Mouse (Mus musculus) MEL (cell line): ENCODE measurements at regions not wholly inside any gene's neighbourhood (a gene's known extent, or its start where the extent isn't known, plus 50 kb on each side); places are given as distances from the start of the nearest gene placed in this dataset.

Experiments used
- DNase-seq: peaks from one replicate; pipeline ENCODE4 v3.0.0; 2011; ENCODE audit warnings: low read depth, low spot score
- H3K27ac ChIP-seq: 2 replicates; pipeline ENCODE4 v1.5.1; 2012; ENCODE audit warnings: low read depth, mild to moderate bottlenecking, control low read depth, low read length, moderate library complexity; ENCODE audit not compliant: control insufficient read depth
- H3K27me3 ChIP-seq, 2 experiments: fragments of 150-350 bp in 1 of 2; sonication (generic) in 1 of 2; 2 replicates each; pipeline ENCODE4 v1.6.1; 2012; ENCODE audit warnings: low read length in 2 of 2, mild to moderate bottlenecking in 2 of 2, improper control_type of control experiment in 1 of 2, moderate library complexity in 1 of 2; ENCODE audit not compliant: insufficient read depth in 2 of 2, control insufficient read depth in 1 of 2
- H3K36me3 ChIP-seq, 2 experiments: 2 replicates each; pipeline ENCODE4 v1.6.1; 2012 to 2014; ENCODE audit warnings: low read length in 2 of 2, improper control_type of control experiment in 1 of 2, inconsistent platforms in 1 of 2, mild to moderate bottlenecking in 1 of 2; ENCODE audit not compliant: insufficient read depth in 2 of 2, control insufficient read depth in 1 of 2
- H3K4me1 ChIP-seq, 2 experiments: fragments of 150-350 bp in 1 of 2; sonication (generic) in 1 of 2; 2 replicates each; pipeline ENCODE4 v1.6.1; 2012; ENCODE audit warnings: low read length in 2 of 2, improper control_type of control experiment in 1 of 2, mild to moderate bottlenecking in 1 of 2; ENCODE audit not compliant: insufficient read depth in 2 of 2, control insufficient read depth in 1 of 2
- H3K4me3 ChIP-seq, 2 experiments: fragments of 150-350 bp in 1 of 2; sonication (generic) in 1 of 2; 2 replicates each; pipeline ENCODE4 v1.5.1; 2012; ENCODE audit warnings: low read depth in 2 of 2, low read length in 2 of 2, mild to moderate bottlenecking in 2 of 2, moderate library complexity in 2 of 2, control low read depth in 1 of 2, improper control_type of control experiment in 1 of 2; ENCODE audit not compliant: control insufficient read depth in 1 of 2, insufficient read depth in 1 of 2
- H3K79me2 ChIP-seq: 2 replicates; pipeline ENCODE4 v1.6.1; 2012; ENCODE audit warnings: mild to moderate bottlenecking, low read length, moderate library complexity; ENCODE audit not compliant: control insufficient read depth, poor library complexity, insufficient read depth
- H3K9ac ChIP-seq: 2 replicates; pipeline ENCODE4 v1.6.1; 2012; ENCODE audit warnings: low read depth, mild to moderate bottlenecking, control low read depth, low read length, moderate library complexity; ENCODE audit not compliant: control insufficient read depth, poor library complexity, severe bottlenecking
- H3K9me3 ChIP-seq: fragments of 150-350 bp; sonication (generic); replicated peaks from 2 replicates; pipeline ENCODE4 v1.6.1; 2012; ENCODE audit warnings: mild to moderate bottlenecking, low read length, improper control_type of control experiment, moderate library complexity; ENCODE audit not compliant: insufficient read depth
- CHD2 ChIP-seq: IDR thresholded peaks from 2 replicates; pipeline ENCODE4 v1.6.1; 2011; ENCODE audit warnings: low read length, improper control_type of control experiment
- E2F4 ChIP-seq: IDR thresholded peaks from 2 replicates; pipeline ENCODE4 v1.6.1; 2011; ENCODE audit warnings: low read depth, low read length, improper control_type of control experiment, borderline replicate concordance
- ELF1 ChIP-seq: IDR thresholded peaks from 2 replicates; pipeline ENCODE4 v1.6.1; 2014; ENCODE audit warnings: low read depth, mild to moderate bottlenecking, inconsistent platforms, low read length, improper control_type of control experiment, moderate library complexity
- EP300 ChIP-seq, 2 experiments: IDR thresholded peaks; 2 replicates each; pipeline ENCODE4 v1.6.1; 2011; ENCODE audit warnings: improper control_type of control experiment in 2 of 2, low read length in 2 of 2, low read depth in 1 of 2, mild to moderate bottlenecking in 1 of 2
- ETS1 ChIP-seq: IDR thresholded peaks from 2 replicates; pipeline ENCODE4 v1.6.1; 2012; ENCODE audit warnings: low read depth, mild to moderate bottlenecking, inconsistent platforms, low read length, improper control_type of control experiment, moderate library complexity
- GATA1 ChIP-seq: IDR thresholded peaks from 2 replicates; pipeline ENCODE4 v1.6.1; 2011; ENCODE audit warnings: low read depth, low read length, improper control_type of control experiment
- HCFC1 ChIP-seq: IDR thresholded peaks from 2 replicates; pipeline ENCODE4 v1.6.1; 2012; ENCODE audit warnings: low read depth, mild to moderate bottlenecking, inconsistent platforms, low read length, improper control_type of control experiment, moderate library complexity
- MAZ ChIP-seq: IDR thresholded peaks from 2 replicates; pipeline ENCODE4 v1.6.1; 2012; ENCODE audit warnings: low read depth, mild to moderate bottlenecking, inconsistent platforms, low read length, improper control_type of control experiment
- MEF2A ChIP-seq: IDR thresholded peaks from 2 replicates; pipeline ENCODE4 v1.6.1; 2014; ENCODE audit warnings: low read depth, mild to moderate bottlenecking, inconsistent platforms, low read length, improper control_type of control experiment; ENCODE audit not compliant: poor library complexity, insufficient replicate concordance, severe bottlenecking; ENCODE audit errors: extremely low read depth
- POLR2A ChIP-seq, 2 experiments: IDR thresholded peaks; 2 replicates each; pipeline ENCODE4 v1.6.1; 2011 to 2012; ENCODE audit warnings: low read length in 2 of 2, mild to moderate bottlenecking in 2 of 2, control low read depth in 1 of 2, improper control_type of control experiment in 1 of 2, low read depth in 1 of 2, moderate library complexity in 1 of 2; ENCODE audit not compliant: control insufficient read depth in 1 of 2, insufficient read depth in 1 of 2, poor library complexity in 1 of 2
- RCOR1 ChIP-seq: IDR thresholded peaks from 2 replicates; pipeline ENCODE4 v1.6.1; 2012; ENCODE audit warnings: low read depth, mild to moderate bottlenecking, inconsistent platforms, low read length, improper control_type of control experiment
- SIN3A ChIP-seq: IDR thresholded peaks from 2 replicates; pipeline ENCODE4 v1.6.1; 2012; ENCODE audit warnings: low read length, improper control_type of control experiment, inconsistent platforms
- SMC3 ChIP-seq: IDR thresholded peaks from 2 replicates; pipeline ENCODE4 v1.6.1; 2011; ENCODE audit warnings: low read depth, low read length, improper control_type of control experiment
- TBP ChIP-seq: IDR thresholded peaks from 2 replicates; pipeline ENCODE4 v1.8.0; 2011; ENCODE audit warnings: low read depth, low read length, improper control_type of control experiment
- UBTF ChIP-seq: IDR thresholded peaks from 2 replicates; pipeline ENCODE4 v1.6.1; 2012; ENCODE audit warnings: low read depth, mild to moderate bottlenecking, inconsistent platforms, low read length, improper control_type of control experiment, moderate library complexity, borderline replicate concordance; ENCODE audit not compliant: insufficient read depth
- USF2 ChIP-seq, 2 experiments: IDR thresholded peaks; 2 replicates each; pipeline ENCODE4 v1.6.1; 2011 to 2012; ENCODE audit warnings: improper control_type of control experiment in 2 of 2, low read length in 2 of 2, borderline replicate concordance in 1 of 2, inconsistent platforms in 1 of 2, low read depth in 1 of 2, mild to moderate bottlenecking in 1 of 2; ENCODE audit not compliant: insufficient read depth in 1 of 2
- ZMIZ1 ChIP-seq: IDR thresholded peaks from 2 replicates; pipeline ENCODE4 v1.6.1; 2012; ENCODE audit warnings: low read depth, mild to moderate bottlenecking, inconsistent platforms, low read length, improper control_type of control experiment, moderate library complexity

DNA sequence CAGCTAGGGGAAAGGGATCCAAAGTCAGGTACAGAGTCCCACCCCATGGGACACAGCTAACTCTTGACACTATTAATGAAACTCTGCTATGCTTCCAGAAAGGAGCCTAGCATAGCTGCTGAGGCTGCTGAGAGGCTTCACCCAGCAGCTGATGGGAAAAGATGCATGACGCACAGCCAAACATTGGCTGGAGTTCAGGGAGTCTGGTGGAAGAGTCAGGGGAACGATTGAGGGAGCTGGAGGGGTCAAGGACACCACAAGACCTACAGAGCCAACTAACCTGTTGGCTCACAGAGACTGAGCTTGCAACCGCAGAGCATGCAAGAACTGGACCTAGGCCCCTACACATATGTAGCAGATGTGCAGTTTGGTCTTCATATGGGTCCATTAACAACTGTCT lies 117.2 kb upstream of the Ubr2 start:
- Histone ChIP-seq H3K9me3 (no peaks in the 10 kb centered on the region), H3K4me3 (no peak overlapping the region), H3K4me1 (no peaks in the 10 kb centered on the region), H3K36me3 (no peaks in the 10 kb centered on the region), H3K27ac (no peak overlapping the region), H3K9ac (no peak overlapping the region), H3K27me3 (peaks cover 0 to 1% of the 10 kb centered on the region in 2 experiments; a peak in 3 of 4 replicates), H3K79me2 (no peaks in the 10 kb centered on the region)
- TF ChIP-seq RCOR1 (no peak), MAZ (no peak), POLR2A (IDR thresholded peaks at IDR 0.05; ENCODE audit: control insufficient read depth in 1 of 2, insufficient read depth in 1 of 2, low read depth in 1 of 2, low read length in 2 of 2, poor library complexity in 1 of 2) (no peak), SMC3 (no peak), EP300 (IDR thresholded peaks at IDR 0.05; ENCODE audit: low read depth in 1 of 2, low read length in 2 of 2) (no peak), HCFC1 (no peak), ELF1 (no peak), CHD2 (no peak), USF2 (IDR thresholded peaks at IDR 0.05; ENCODE audit: borderline replicate concordance in 1 of 2, insufficient read depth in 1 of 2, low read depth in 1 of 2, low read length in 2 of 2) (no peak), ZMIZ1 (no peak), MEF2A (no peak), TBP (no peak), UBTF (no peak), ETS1 (no peak), E2F4 (no peak), SIN3A (no peak)
- no peak for DNase-seq

DNA sequence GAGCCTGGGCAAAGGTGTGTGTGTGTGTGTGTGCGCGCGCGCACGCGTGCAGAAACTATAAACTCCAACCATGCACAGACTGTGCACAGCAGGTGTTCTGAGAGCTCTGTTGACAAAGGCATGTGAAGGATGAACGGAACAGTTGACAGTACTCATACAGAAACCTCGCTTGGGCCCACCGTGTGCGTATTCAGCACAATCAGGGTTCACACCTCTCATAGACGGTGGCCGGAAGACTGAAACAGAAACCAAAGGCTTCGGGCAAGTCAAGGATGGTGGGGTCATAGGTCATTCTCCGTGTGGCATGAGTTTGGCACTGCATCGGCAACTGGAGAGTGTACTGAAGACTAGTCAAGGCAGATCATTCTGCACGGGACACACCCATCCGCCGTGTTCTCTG lies 113.2 kb upstream of the Ubr2 start:
- H3K79me2 ChIP-seq: no peaks in the 10 kb centered on the region
- no peaks in the 10 kb centered on the region for H3K4me1 ChIP-seq
- no peaks in the 10 kb centered on the region for H3K9me3 ChIP-seq
- no peak for TF ChIP-seq GATA1
- DNase-seq: no peak
- H3K36me3 ChIP-seq: no peaks in the 10 kb centered on the region
- no peak overlapping the region for H3K4me3 ChIP-seq
- no peak overlapping the region for H3K27ac ChIP-seq
- no peak overlapping the region for H3K9ac ChIP-seq
- H3K27me3 ChIP-seq: peaks cover 0 to 1% of the 10 kb centered on the region in 2 experiments; a peak in 3 of 4 replicates
